ENCODE assay signal across 29 mouse cellular contexts in genomic region chr14:78496691-78497090, GRCm38 (mm10). TPM values are rescaled to one million over a fixed set of nuclear protein-coding genes. Genes with fewer than 3 reads are reported as not detected.
DNase-seq lines count a peak whose midpoint lies in the region; ATAC-seq and TF ChIP-seq lines count a peak whose summit lies in the region.
"Had no signal": no experiment of that assay in that cellular context is flagged by ENCODE, and none has a peak within 500 bp of the region (broad histone marks: within the 10 kb centered on the region; RNA-seq: fewer than 3 reads in every experiment).

No protein-coding gene starts in this region.

- 0 out of 2 replicates have a peak, but pooled peaks cover 10% of the 10 kb centered on the region for H3K36me3 ChIP-seq in stomach, embryonic 15.5 days
- H3K36me3 ChIP-seq in stomach, postnatal 0 days (ENCODE audit: control insufficient read depth, insufficient read depth, low read length) = no peaks in the 10 kb centered on the region
- peaks cover 36% of the 10 kb centered on the region for H3K36me3 ChIP-seq in liver, embryonic 12.5 days
- H3K36me3 ChIP-seq in liver, postnatal 0 days (replicated peaks; ENCODE audit: insufficient read depth, low read length) = peaks cover 26% of the 10 kb centered on the region

- TF ChIP-seq EP300 in stomach, postnatal 0 days (optimal IDR thresholded peaks at IDR 0.05) = no peak
- TF ChIP-seq EP300 in liver, postnatal 0 days (IDR thresholded peaks at IDR 0.05; ENCODE audit: low read depth) = no peak

- DNase-seq in stomach, postnatal 0 days (ENCODE audit: low spot score) = no peak
- DNase-seq in liver, postnatal 0 days = no peak
- no peak for DNase-seq in urinary bladder, adult 2 months (ENCODE audit: low spot score)
- no peak for DNase-seq in spleen, postnatal 4 days (ENCODE audit: low spot score in 2 of 2)
- no peak for DNase-seq in urinary bladder, postnatal 10 days (ENCODE audit: low spot score)
- DNase-seq: adrenal gland, postnatal 10 days; cerebellum, adult 18-20 months; cerebellum, postnatal 10 days; gastrocnemius, postnatal 10 days; kidney, adult 8-10 months; kidney, postnatal 10 days; lung, postnatal 4 days; retina, postnatal 1 day; right cerebral cortex, postnatal 14 days; thymus, adult 2 months had no signal

- no peak overlapping the region for H3K27ac ChIP-seq in stomach, embryonic 15.5 days
- no peak overlapping the region for H3K27ac ChIP-seq in stomach, postnatal 0 days (replicated peaks)
- peak overlapping the region; percentile 87 for H3K27ac ChIP-seq in liver, embryonic 12.5 days
- H3K27ac ChIP-seq in liver, postnatal 0 days (ENCODE audit: low read depth) = peak overlapping the region; percentile 51; the same call in 1 of the 2 replicates
- H3K27ac ChIP-seq: forebrain, embryonic 13.5 days; heart, embryonic 15.5 days; hindbrain, postnatal 0 days; intestine, embryonic 15.5 days; limb, embryonic 10.5 days; limb, embryonic 15.5 days; lung, embryonic 15.5 days; midbrain, embryonic 10.5 days; midbrain, embryonic 15.5 days; neural tube, embryonic 15.5 days had no signal

- H3K9ac ChIP-seq in stomach, embryonic 15.5 days = no peak overlapping the region
- H3K9ac ChIP-seq in stomach, postnatal 0 days (ENCODE audit: low read length) = no peak overlapping the region
- peak overlapping the region; percentile 39; the same call in 1 of the 2 replicates for H3K9ac ChIP-seq in liver, embryonic 12.5 days
- no peak overlapping the region for H3K9ac ChIP-seq in liver, postnatal 0 days (replicated peaks)
- H3K9ac ChIP-seq: forebrain, embryonic 13.5 days; heart, embryonic 15.5 days; intestine, embryonic 15.5 days; limb, embryonic 15.5 days; lung, embryonic 15.5 days; midbrain, embryonic 15.5 days; neural tube, embryonic 15.5 days had no signal

- no peak for TF ChIP-seq CTCF in stomach, postnatal 0 days (IDR thresholded peaks at IDR 0.05; ENCODE audit: low read depth)
- TF ChIP-seq CTCF in liver, postnatal 0 days (IDR thresholded peaks at IDR 0.05; ENCODE audit: low read depth) = no peak

- WGBS in stomach, embryonic 15.5 days = 91% methylated on average over 4 of the region's 4 CpGs
- 89% methylated on average over 4 of the region's 4 CpGs for WGBS in stomach, postnatal 0 days
- 20% methylated on average over 4 of the region's 4 CpGs for WGBS in liver, embryonic 12.5 days (ENCODE audit: insufficient replicate concordance)
- WGBS in liver, postnatal 0 days (ENCODE audit: insufficient replicate concordance) = 58% methylated on average over 4 of the region's 4 CpGs

- H3K4me2 ChIP-seq in stomach, embryonic 15.5 days = no peak overlapping the region
- H3K4me2 ChIP-seq in stomach, postnatal 0 days (replicated peaks; ENCODE audit: low read depth) = no peak overlapping the region
- peak overlapping the region; percentile 57 for H3K4me2 ChIP-seq in liver, embryonic 12.5 days
- H3K4me2 ChIP-seq in liver, postnatal 0 days (ENCODE audit: low read depth, low read length) = peak overlapping the region; percentile 14; the same call in 1 of the 2 replicates
- H3K4me2 ChIP-seq: forebrain, embryonic 13.5 days; heart, embryonic 15.5 days; intestine, embryonic 15.5 days; limb, embryonic 15.5 days; lung, embryonic 15.5 days; midbrain, embryonic 15.5 days; neural tube, embryonic 15.5 days had no signal

- H3K27me3 ChIP-seq in stomach, embryonic 15.5 days (replicated peaks) = no peaks in the 10 kb centered on the region
- no peaks in the 10 kb centered on the region for H3K27me3 ChIP-seq in stomach, postnatal 0 days (ENCODE audit: control insufficient read depth, insufficient read depth, low read length)
- H3K27me3 ChIP-seq in liver, embryonic 12.5 days (replicated peaks) = no peaks in the 10 kb centered on the region
- no peaks in the 10 kb centered on the region for H3K27me3 ChIP-seq in liver, postnatal 0 days (ENCODE audit: insufficient read depth, low read length)
- H3K27me3 ChIP-seq: forebrain, embryonic 13.5 days; heart, embryonic 15.5 days; intestine, embryonic 15.5 days; limb, embryonic 15.5 days; lung, embryonic 15.5 days; midbrain, embryonic 15.5 days; neural tube, embryonic 15.5 days; Patski had no signal

- no peaks in the 10 kb centered on the region for H3K4me1 ChIP-seq in stomach, embryonic 15.5 days
- no peaks in the 10 kb centered on the region for H3K4me1 ChIP-seq in stomach, postnatal 0 days (replicated peaks; ENCODE audit: control insufficient read depth, insufficient read depth)
- peaks cover 37% of the 10 kb centered on the region for H3K4me1 ChIP-seq in liver, embryonic 12.5 days
- 0 out of 2 replicates have a peak, but pooled peaks cover 6% of the 10 kb centered on the region for H3K4me1 ChIP-seq in liver, postnatal 0 days (ENCODE audit: insufficient read depth)
- H3K4me1 ChIP-seq: forebrain, embryonic 13.5 days; heart, embryonic 15.5 days; intestine, embryonic 15.5 days; limb, embryonic 10.5 days; limb, embryonic 15.5 days; midbrain, embryonic 10.5 days; midbrain, embryonic 15.5 days; neural tube, embryonic 15.5 days had no signal

- H3K4me3 ChIP-seq in stomach, embryonic 15.5 days (replicated peaks) = no peak overlapping the region
- no peak overlapping the region for H3K4me3 ChIP-seq in stomach, postnatal 0 days (ENCODE audit: low read depth, low read length)
- H3K4me3 ChIP-seq in liver, embryonic 12.5 days = no peak overlapping the region
- H3K4me3 ChIP-seq in liver, postnatal 0 days (ENCODE audit: low read depth, low read length) = no peak overlapping the region
- H3K4me3 ChIP-seq: forebrain, embryonic 13.5 days; heart, embryonic 15.5 days; intestine, embryonic 15.5 days; limb, embryonic 10.5 days; limb, embryonic 15.5 days; lung, embryonic 15.5 days; midbrain, embryonic 10.5 days; midbrain, embryonic 15.5 days; neural tube, embryonic 15.5 days had no signal

- peak; percentile 53; the same call in 1 of the 2 replicates for ATAC-seq in stomach, embryonic 15.5 days (ENCODE audit: insufficient read depth, low FRiP score, low read depth)
- ATAC-seq in stomach, postnatal 0 days (ENCODE audit: low FRiP score, low TSS enrichment) = no peak
- ATAC-seq in liver, embryonic 12.5 days = peak; percentile 86
- peak; percentile 50 for ATAC-seq in liver, postnatal 0 days
- ATAC-seq: forebrain, embryonic 13.5 days; hindbrain, postnatal 0 days; intestine, embryonic 15.5 days; midbrain, embryonic 15.5 days; Patski had no signal

- H3K9me3 ChIP-seq in stomach, embryonic 15.5 days = no peaks in the 10 kb centered on the region
- no peaks in the 10 kb centered on the region for H3K9me3 ChIP-seq in stomach, postnatal 0 days (ENCODE audit: control insufficient read depth, low read length)
- H3K9me3 ChIP-seq in liver, embryonic 12.5 days (replicated peaks) = no peaks in the 10 kb centered on the region
- H3K9me3 ChIP-seq in liver, postnatal 0 days (ENCODE audit: low read length) = no peaks in the 10 kb centered on the region
- H3K9me3 ChIP-seq: forebrain, embryonic 13.5 days; G1E; heart, embryonic 15.5 days; intestine, embryonic 15.5 days; limb, embryonic 10.5 days; limb, embryonic 15.5 days; lung, embryonic 15.5 days; midbrain, embryonic 10.5 days; midbrain, embryonic 15.5 days; neural tube, embryonic 15.5 days had no signal

RNA-seq across cellular contexts. Expression of gene Akap11, which starts 39.9 kb away (rescaled TPM):
- polyA plus RNA-seq in stomach, embryonic 15.5 days (2015; fragmentation: Nextera tagmentation; extraction: Ambion mirVana) = 16.2 and 17.8 TPM in 2 replicates
- 6.0 TPM in 2 replicates for polyA plus RNA-seq in stomach, postnatal 0 days (2015; fragmentation: Nextera tagmentation; extraction: Ambion mirVana)
- polyA plus RNA-seq in liver, embryonic 12.5 days (2016; fragmentation: Nextera tagmentation; extraction: Ambion mirVana) = 9.5 and 11.2 TPM in 2 replicates
- 3.6 and 4.1 TPM in 2 replicates for polyA plus RNA-seq in liver, postnatal 0 days (2015; fragmentation: Nextera tagmentation; extraction: Ambion mirVana)
- polyA plus RNA-seq in urinary bladder, adult 2 months (2012; rRNA removed) = 19.9 and 23.6 TPM in 2 replicates

Comparison
In these comparisons a context has a peak if more than half of its experiments do, and no peak if none do; other contexts are left out.
1. H3K27ac ChIP-seq: peak in liver, embryonic 12.5 days (single experiment) and liver, postnatal 0 days (single experiment); none in stomach, embryonic 15.5 days (single experiment) and stomach, postnatal 0 days (single experiment).
2. H3K4me2 ChIP-seq: peak in liver, embryonic 12.5 days (single experiment) and liver, postnatal 0 days (single experiment); none in stomach, embryonic 15.5 days (single experiment) and stomach, postnatal 0 days (single experiment).